Mouse (Mus musculus) heart, postnatal 0 days (tissue): Measurements from ENCODE around the gene Ppp1r27. TPM values are rescaled to one million over a fixed set of nuclear protein-coding genes. Genes with fewer than 3 reads are reported as not detected.
A peak's percentile ranks its signal among the peaks of the same experiment; 100 is the strongest.

Source experiments
- ATAC-seq: fragments of 200-750 bp; cut with Nextera tagmentation; 2 replicates; pipeline ENCODE4 v1.8.0; 2017; ENCODE audit warnings: low read depth, moderate number of reproducible peaks, moderate library complexity; ENCODE audit not compliant: insufficient read depth
- DNase-seq: peaks from one replicate; pipeline ENCODE4 v3.0.0-alpha.2; 2016; ENCODE audit warnings: low spot score
- H3K27ac ChIP-seq: fragments of 300-500 bp; sonication (generic); 2 replicates; pipeline ENCODE4 v1.5.1; 2014; ENCODE audit warnings: low read depth, mild to moderate bottlenecking
- H3K27me3 ChIP-seq: fragments of 300-500 bp; sonication (generic); 2 replicates; pipeline ENCODE4 v1.6.1; 2014; ENCODE audit warnings: low read length, mixed read lengths; ENCODE audit not compliant: control insufficient read depth, insufficient read depth
- H3K36me3 ChIP-seq: fragments of 300-500 bp; sonication (generic); replicated peaks from 2 replicates; pipeline ENCODE4 v1.6.1; 2014; ENCODE audit warnings: low read length, mixed read lengths; ENCODE audit not compliant: control insufficient read depth, insufficient read depth
- H3K4me1 ChIP-seq: fragments of 300-500 bp; sonication (generic); 2 replicates; pipeline ENCODE4 v1.6.1; 2014; ENCODE audit warnings: antibody characterized with exemption; ENCODE audit not compliant: control insufficient read depth, insufficient read depth
- H3K4me2 ChIP-seq: fragments of 300-500 bp; sonication (generic); 2 replicates; pipeline ENCODE4 v1.6.1; 2014; ENCODE audit warnings: low read depth, mild to moderate bottlenecking, low read length, moderate library complexity
- H3K4me3 ChIP-seq: fragments of 300-500 bp; sonication (generic); 2 replicates; pipeline ENCODE4 v1.5.1; 2014; ENCODE audit warnings: low read depth, low read length
- H3K9ac ChIP-seq: fragments of 300-500 bp; sonication (generic); replicated peaks from 2 replicates; pipeline ENCODE4 v1.6.1; 2014; ENCODE audit warnings: low read depth, low read length, mixed read lengths
- H3K9me3 ChIP-seq: fragments of 300-500 bp; sonication (generic); replicated peaks from 2 replicates; pipeline ENCODE4 v1.6.1; 2016; ENCODE audit warnings: low read length; ENCODE audit not compliant: control insufficient read depth
- CTCF ChIP-seq: IDR thresholded peaks from 2 replicates; pipeline ENCODE4 v1.5.1; 2016; ENCODE audit warnings: antibody characterized with exemption, control low read depth, low read depth
- EP300 ChIP-seq: IDR thresholded peaks from 2 replicates; pipeline ENCODE4 v1.6.1; 2016; ENCODE audit warnings: antibody characterized with exemption, low read depth
- WGBS: fragments of 180-500 bp; shearing (Covaris S2); extraction: QIAGEN DNeasy Blood & Tissue Kit; methylation state at CpG from one replicate; pipeline ENCODE4 v1.1.7; 2014; 5-methylcytosine and 5-hydroxymethylcytosine counted together
- polyA plus RNA-seq: library from polyadenylated mRNA; unstranded; fragments of >200 nt; fragmentation: Nextera tagmentation; extraction: Ambion mirVana; gene quantifications from 2 replicates; pipeline ENCODE4 v1.2.1, GENCODE M21; 2015
- total RNA-seq: library from RNA; depleted of rRNA; stranded (reverse); fragments of >200 nt; gene quantifications from 2 replicates; pipeline ENCODE4 v1.2.3, GENCODE M21; 2014; ENCODE audit warnings: low replicate concordance

Ppp1r27 gene
- total and polyA plus RNA-seq, 2 experiments from 2014 or later, result 0.20 TPM; not detected in 1

GRCm38 (mm10) chr11:120578024-120578693, 27.2 kb upstream of the Ppp1r27 start:
- Histone ChIP-seq H3K27me3 (no peaks in the 10 kb centered on the region), H3K36me3 (peaks cover 27% of the 10 kb centered on the region), H3K4me1 (peaks cover 35% of the 10 kb centered on the region), H3K4me2 (no peak overlapping the region), H3K9me3 (no peaks in the 10 kb centered on the region), H3K4me3 (no peak overlapping the region), H3K9ac (no peak overlapping the region), H3K27ac (no peak overlapping the region)
- no peak for TF ChIP-seq EP300
- TF ChIP-seq CTCF, result no peak
- WGBS, result 81% methylated on average over 10 of the region's 10 CpGs
- DNase-seq, result no peak
- ATAC-seq, result no peak

- TF ChIP-seq EP300 (no peak), CTCF (peak; percentile 56)
- 83% methylated on average over 7 of the region's 7 CpGs for WGBS
- H3K9ac ChIP-seq, result no peak overlapping the region
- no peak overlapping the region for H3K27ac ChIP-seq
- H3K36me3 ChIP-seq, result peaks cover 27% of the 10 kb centered on the region
- ATAC-seq (no peak), DNase-seq (no peak)
- H3K27me3 ChIP-seq, result no peaks in the 10 kb centered on the region
- H3K4me2 ChIP-seq, result no peak overlapping the region
- peaks cover 35% of the 10 kb centered on the region for H3K4me1 ChIP-seq
- H3K4me3 ChIP-seq, result no peak overlapping the region
- no peaks in the 10 kb centered on the region for H3K9me3 ChIP-seq
These were observed 26.5 kb upstream of the Ppp1r27 start for GRCm38 (mm10) chr11:120577211-120578023.

- no peak overlapping the region for H3K4me3 ChIP-seq
- H3K9me3 ChIP-seq, result no peaks in the 10 kb centered on the region
- peaks cover 34% of the 10 kb centered on the region for H3K4me1 ChIP-seq
- no peaks in the 10 kb centered on the region for H3K27me3 ChIP-seq
- H3K9ac ChIP-seq, result no peak overlapping the region; the same call in 1 of the 2 replicates
- ATAC-seq (no peak), DNase-seq (no peak)
- no peak overlapping the region for H3K4me2 ChIP-seq
- TF ChIP-seq EP300, result no peak
- no peak for TF ChIP-seq CTCF
- H3K36me3 ChIP-seq, result peaks cover 27% of the 10 kb centered on the region
- 79% methylated on average over 3 of the region's 3 CpGs for WGBS
- no peak overlapping the region for H3K27ac ChIP-seq
These were observed 25.5 kb upstream of the Ppp1r27 start for GRCm38 (mm10) chr11:120576365-120576981.

GRCm38 (mm10) chr11:120575940-120576339, 25.0 kb upstream of the Ppp1r27 start:
- DNase-seq (no peak), ATAC-seq (no peak)
- H3K27me3 ChIP-seq, result no peaks in the 10 kb centered on the region
- H3K9me3 ChIP-seq, result no peaks in the 10 kb centered on the region
- H3K36me3 ChIP-seq, result peaks cover 33% of the 10 kb centered on the region
- no peak overlapping the region for H3K4me3 ChIP-seq
- no peak overlapping the region for H3K9ac ChIP-seq
- H3K27ac ChIP-seq, result no peak overlapping the region
- no peak overlapping the region for H3K4me2 ChIP-seq
- peaks cover 40% of the 10 kb centered on the region for H3K4me1 ChIP-seq
- TF ChIP-seq EP300 (no peak), CTCF (no peak)

- 82% methylated on average over 2 of the region's 2 CpGs for WGBS
- TF ChIP-seq CTCF (no peak), EP300 (no peak)
- Histone ChIP-seq H3K27me3 (no peaks in the 10 kb centered on the region), H3K4me2 (no peak overlapping the region), H3K4me1 (peaks cover 35% of the 10 kb centered on the region), H3K27ac (no peak overlapping the region; the same call in 1 of the 2 replicates), H3K4me3 (no peak overlapping the region), H3K9me3 (no peaks in the 10 kb centered on the region), H3K36me3 (peaks cover 41% of the 10 kb centered on the region), H3K9ac (no peak overlapping the region)
- ATAC-seq, result no peak
- DNase-seq, result no peak
These were observed 24.1 kb upstream of the Ppp1r27 start for GRCm38 (mm10) chr11:120575046-120575445.
